Mouse (Mus musculus) lung, embryonic 14.5 days (tissue): Measurements from ENCODE around the gene Gpr39. TPM values are rescaled to one million over a fixed set of nuclear protein-coding genes. Genes with fewer than 3 reads are reported as not detected.

ENCODE experiments used
- ATAC-seq: fragments of 200-750 bp; cut with Nextera tagmentation; 2 replicates; pipeline ENCODE4 v1.8.0; 2017; ENCODE audit warnings: mild to moderate bottlenecking, moderate TSS enrichment, moderate library complexity; ENCODE audit not compliant: insufficient read depth
- DNase-seq: peaks from one replicate; pipeline ENCODE4 v3.0.0-alpha.2; 2015
- H3K27ac ChIP-seq: fragments of 300-500 bp; sonication (generic); 2 replicates; pipeline ENCODE4 v1.5.1; 2014; ENCODE audit warnings: low read depth, mild to moderate bottlenecking, moderate library complexity
- H3K27me3 ChIP-seq: fragments of 300-500 bp; sonication (generic); 2 replicates; pipeline ENCODE4 v1.6.1; 2014; ENCODE audit warnings: low read length, control low read depth; ENCODE audit not compliant: insufficient read depth
- H3K36me3 ChIP-seq: fragments of 300-500 bp; sonication (generic); 2 replicates; pipeline ENCODE4 v1.6.1; 2014; ENCODE audit warnings: control low read depth; ENCODE audit not compliant: insufficient read depth
- H3K4me1 ChIP-seq: fragments of 300-500 bp; sonication (generic); 2 replicates; pipeline ENCODE4 v1.6.1; 2014; ENCODE audit warnings: antibody characterized with exemption, control low read depth; ENCODE audit not compliant: insufficient read depth
- H3K4me2 ChIP-seq: fragments of 300-500 bp; sonication (generic); 2 replicates; pipeline ENCODE4 v1.6.1; 2014; ENCODE audit warnings: mild to moderate bottlenecking
- H3K4me3 ChIP-seq: fragments of 300-500 bp; sonication (generic); 2 replicates; pipeline ENCODE4 v1.5.1; 2014; ENCODE audit warnings: low read depth, low read length
- H3K9ac ChIP-seq: fragments of 300-500 bp; sonication (generic); 2 replicates; pipeline ENCODE4 v1.6.1; 2014
- H3K9me3 ChIP-seq: fragments of 300-500 bp; sonication (generic); 2 replicates; pipeline ENCODE4 v1.6.1; 2016; ENCODE audit warnings: low read depth, low read length, control low read depth
- CTCF ChIP-seq: IDR thresholded peaks from 2 replicates; pipeline ENCODE4 v1.5.1; 2016; ENCODE audit warnings: antibody characterized with exemption, low read depth
- WGBS: fragments of 180-500 bp; shearing (Covaris S2); extraction: QIAGEN DNeasy Blood & Tissue Kit; methylation state at CpG from one replicate; pipeline ENCODE4 v1.1.7; 2014; 5-methylcytosine and 5-hydroxymethylcytosine counted together
- polyA plus RNA-seq: library from polyadenylated mRNA; unstranded; fragments of >200 nt; fragmentation: Nextera tagmentation; extraction: Ambion mirVana; gene quantifications from 2 replicates; pipeline ENCODE4 v1.2.1, GENCODE M21; 2014

The Gpr39 gene
- polyA plus RNA-seq, 1 experiment from 2014 or later, result 2.5 TPM

DNA sequence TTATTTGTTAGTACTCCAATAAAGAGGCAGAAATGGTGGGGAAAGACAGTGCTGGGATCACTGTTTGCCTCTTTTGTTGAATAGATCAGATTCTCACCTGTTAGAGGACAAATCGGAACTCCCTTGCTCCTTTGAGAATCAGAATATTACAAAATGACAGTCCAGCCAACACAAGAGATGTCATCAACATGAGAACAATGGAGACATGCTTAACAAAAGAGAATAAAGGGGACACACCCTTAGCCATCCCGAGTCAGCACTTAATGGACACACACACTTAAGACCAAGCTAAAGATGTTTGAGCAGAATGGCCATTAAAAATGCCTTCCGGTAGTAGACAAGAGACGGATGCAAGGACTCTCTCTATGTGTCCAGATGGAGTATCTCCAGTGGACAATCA, 68.0 kb downstream of the Gpr39 start:
- Histone ChIP-seq H3K27me3 (no peaks in the 10 kb centered on the region), H3K4me3 (no peak overlapping the region), H3K4me1 (no peaks in the 10 kb centered on the region), H3K4me2 (no peak overlapping the region), H3K27ac (no peak overlapping the region), H3K9me3 (no peaks in the 10 kb centered on the region), H3K36me3 (no peaks in the 10 kb centered on the region), H3K9ac (no peak overlapping the region)
- no peak for TF ChIP-seq CTCF
- ATAC-seq, result no peak
- 89% methylated on average over 4 of the region's 4 CpGs for WGBS
- no peak for DNase-seq

DNA sequence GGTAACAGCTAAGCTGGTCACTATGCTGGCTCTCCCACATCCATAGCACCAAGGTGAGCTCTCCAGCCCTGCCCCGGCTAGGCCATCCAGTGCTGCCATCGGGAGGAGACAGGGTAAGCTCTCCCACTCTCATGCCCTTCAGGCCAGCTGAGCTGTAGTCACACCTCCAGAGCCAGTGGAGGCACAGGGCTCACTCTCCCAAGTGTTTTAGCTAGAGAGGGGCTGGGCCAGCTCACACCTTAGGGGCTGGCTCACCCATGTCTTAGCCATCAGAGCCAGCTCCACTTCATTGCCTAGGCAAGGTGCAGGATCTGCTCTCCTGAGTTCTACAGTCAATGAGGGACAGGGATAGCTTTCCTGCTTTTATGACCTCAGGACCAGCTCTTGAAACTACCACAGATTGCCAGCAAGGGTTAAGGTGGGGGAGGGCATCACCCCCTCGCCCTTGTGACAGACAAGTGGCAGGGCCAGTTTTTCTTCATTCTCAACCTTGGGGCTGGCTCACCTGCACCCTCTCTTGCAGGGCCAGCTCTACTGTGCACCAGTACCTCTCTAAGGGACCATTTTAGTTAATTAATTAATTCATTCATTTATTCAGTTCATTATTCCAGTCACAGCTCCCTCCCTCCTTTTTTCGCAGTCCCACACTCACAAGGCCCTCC, 78.7 kb downstream of the Gpr39 start:
- WGBS, result 67% methylated on average over 4 of the region's 4 CpGs
- ATAC-seq (peak; percentile 84), DNase-seq (peak; percentile 61)
- Histone ChIP-seq H3K27me3 (no peaks in the 10 kb centered on the region), H3K9ac (no peak overlapping the region), H3K27ac (peak overlapping the region; percentile 9; the same call in 1 of the 2 replicates), H3K9me3 (no peaks in the 10 kb centered on the region), H3K4me1 (peaks cover 3% of the 10 kb centered on the region), H3K36me3 (no peaks in the 10 kb centered on the region), H3K4me2 (no peak overlapping the region), H3K4me3 (no peak overlapping the region)
- no peak for TF ChIP-seq CTCF

DNA sequence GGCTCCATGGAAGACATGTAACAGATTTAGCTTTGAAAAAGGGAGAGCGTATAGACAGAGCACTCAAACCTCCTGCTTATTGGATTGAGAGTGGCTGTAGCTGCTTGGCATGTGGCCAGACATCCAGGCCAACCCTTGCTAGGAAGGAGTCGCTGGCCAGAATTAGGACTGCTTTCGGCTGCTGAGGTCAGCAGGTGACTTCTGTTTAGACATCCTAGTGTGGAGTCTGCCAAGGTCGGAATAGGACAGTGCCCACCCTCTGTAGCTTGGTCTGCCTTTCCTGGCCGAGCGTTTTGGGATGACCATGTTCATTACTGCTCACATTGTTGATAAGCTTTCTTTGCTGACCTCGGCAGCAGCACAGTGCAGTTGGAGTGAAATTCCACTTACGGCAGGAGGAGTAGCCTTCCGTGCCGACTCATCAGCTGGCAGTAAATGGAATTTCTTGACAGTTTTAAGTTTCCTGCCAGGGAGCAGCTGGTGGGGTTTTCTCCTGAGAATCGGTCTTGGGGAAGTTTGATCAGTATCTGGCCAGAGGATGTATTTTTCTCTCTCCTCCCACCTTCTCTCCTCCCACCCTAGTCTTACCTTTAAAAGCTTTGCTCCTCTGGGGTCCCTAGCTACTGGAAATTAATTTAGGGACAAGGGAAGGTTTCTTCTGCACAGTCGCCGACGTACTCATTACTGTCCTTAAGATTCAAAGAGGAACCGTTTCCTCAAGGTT, 83.3 kb downstream of the Gpr39 start:
- Histone ChIP-seq H3K4me1 (peaks cover 6% of the 10 kb centered on the region), H3K27ac (no peak overlapping the region), H3K27me3 (no peaks in the 10 kb centered on the region), H3K9me3 (no peaks in the 10 kb centered on the region), H3K36me3 (no peaks in the 10 kb centered on the region), H3K4me3 (no peak overlapping the region), H3K4me2 (peak overlapping the region; percentile 8; the same call in 1 of the 2 replicates), H3K9ac (no peak overlapping the region)
- ATAC-seq (peak; percentile 79), DNase-seq (peak; percentile 82)
- no peak for TF ChIP-seq CTCF
- 28% methylated on average over 15 of the region's 15 CpGs for WGBS

DNA sequence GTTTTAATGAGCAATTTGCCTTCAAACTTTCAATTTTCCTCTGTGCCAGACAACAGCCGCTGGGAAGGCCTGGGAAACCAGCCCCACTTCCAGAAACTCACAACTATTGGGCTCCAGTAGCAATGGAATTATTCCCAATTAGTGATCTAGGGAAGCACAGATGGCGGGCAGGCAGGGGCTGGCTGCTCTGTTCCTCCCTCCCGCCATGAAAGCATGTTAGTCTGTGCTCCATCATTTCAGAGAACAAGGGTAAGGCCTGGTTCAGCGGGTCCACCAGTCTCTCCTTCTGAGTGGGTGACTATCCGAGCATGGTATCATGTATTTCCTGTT, 83.9 kb downstream of the Gpr39 start:
- H3K4me1 ChIP-seq, result peaks cover 6% of the 10 kb centered on the region
- WGBS, result 69% methylated on average over 5 of the region's 5 CpGs

DNA sequence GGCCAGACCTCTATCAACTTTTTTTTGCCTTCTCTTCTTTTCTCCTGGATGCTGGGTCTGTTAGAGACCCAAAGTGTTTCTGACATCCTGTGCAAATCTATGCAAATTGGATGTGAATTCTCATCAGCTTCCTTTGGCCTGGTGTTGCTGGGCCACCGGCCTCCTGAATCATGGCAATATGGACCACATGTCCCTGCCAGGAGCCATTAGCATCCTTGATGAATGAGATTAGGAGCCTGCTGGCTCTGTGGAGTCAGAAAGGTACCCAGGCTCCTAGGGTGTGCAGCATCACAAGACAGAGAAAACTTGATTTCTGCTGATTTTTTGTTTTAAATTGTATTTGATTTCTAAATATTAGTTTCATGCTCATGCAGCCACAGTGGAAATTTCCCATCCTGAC, 85.3 kb downstream of the Gpr39 start:
- Histone ChIP-seq H3K27ac (no peak overlapping the region), H3K9me3 (no peaks in the 10 kb centered on the region), H3K4me2 (no peak overlapping the region), H3K9ac (no peak overlapping the region), H3K4me3 (no peak overlapping the region), H3K36me3 (no peaks in the 10 kb centered on the region), H3K27me3 (no peaks in the 10 kb centered on the region), H3K4me1 (peaks cover 6% of the 10 kb centered on the region)
- ATAC-seq (no peak), DNase-seq (no peak)
- TF ChIP-seq CTCF, result no peak
- WGBS, result 67% methylated on average over 1 of the region's 1 CpGs

More for the DNA sequence above, 83.9 kb downstream of the Gpr39 start:
- no peak overlapping the region for H3K4me3 ChIP-seq
- H3K9me3 ChIP-seq, result no peaks in the 10 kb centered on the region
- no peaks in the 10 kb centered on the region for H3K27me3 ChIP-seq
- H3K36me3 ChIP-seq, result no peaks in the 10 kb centered on the region
- DNase-seq (no peak), ATAC-seq (no peak)
- H3K27ac ChIP-seq, result no peak overlapping the region
- no peak overlapping the region for H3K4me2 ChIP-seq
- H3K9ac ChIP-seq, result no peak overlapping the region
- TF ChIP-seq CTCF, result no peak

DNA sequence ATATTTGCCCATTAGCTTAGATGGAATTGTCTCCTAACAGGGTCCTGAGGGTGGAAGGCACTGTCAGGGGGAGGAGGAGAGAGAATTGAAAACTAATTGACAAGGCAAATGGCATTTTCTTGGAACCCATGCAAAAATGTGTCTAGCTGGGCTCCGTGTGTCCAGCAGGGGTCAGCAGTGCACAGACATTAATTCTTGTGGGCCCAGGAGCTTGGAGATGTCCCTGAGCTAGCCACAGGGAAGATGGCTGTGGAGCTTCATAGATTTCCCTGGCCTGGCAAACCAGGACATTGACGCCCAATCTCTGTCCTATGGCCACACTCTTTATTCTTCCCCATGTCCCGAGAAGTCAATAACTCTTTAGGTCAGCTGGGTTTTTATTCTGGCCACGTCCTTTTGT, 113.0 kb downstream of the Gpr39 start:
- Histone ChIP-seq H3K27ac (no peak overlapping the region), H3K27me3 (no peaks in the 10 kb centered on the region), H3K4me1 (no peaks in the 10 kb centered on the region), H3K4me2 (no peak overlapping the region), H3K9me3 (no peaks in the 10 kb centered on the region), H3K4me3 (no peak overlapping the region), H3K36me3 (no peaks in the 10 kb centered on the region), H3K9ac (no peak overlapping the region)
- DNase-seq (peak; percentile 86), ATAC-seq (peak; percentile 60; the same call in 1 of the 2 replicates)
- 25% methylated on average over 4 of the region's 4 CpGs for WGBS
- TF ChIP-seq CTCF, result peak; percentile 86

DNA sequence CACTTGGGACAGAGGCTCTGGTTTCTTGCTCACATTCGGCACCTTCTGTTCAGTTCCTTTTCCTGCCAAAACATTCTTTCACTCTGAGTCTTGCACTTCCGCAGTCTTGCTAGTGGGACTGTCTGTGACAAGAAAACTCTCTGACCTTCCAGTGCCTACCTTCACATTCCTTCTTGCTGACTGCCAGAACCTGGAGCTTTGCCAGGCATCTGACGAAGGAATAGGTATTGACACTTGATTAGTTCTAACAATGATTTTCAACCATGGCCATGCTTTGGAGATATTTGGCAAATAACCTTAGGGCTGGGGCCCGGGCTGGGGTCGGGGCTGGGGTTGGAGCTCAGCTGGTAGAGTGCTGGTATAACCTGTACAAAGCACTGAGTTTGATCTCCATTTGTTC, 123.7 kb downstream of the Gpr39 start:
- H3K4me1 ChIP-seq, result no peaks in the 10 kb centered on the region
- H3K9ac ChIP-seq, result no peak overlapping the region
- no peak overlapping the region for H3K4me3 ChIP-seq
- H3K9me3 ChIP-seq, result no peaks in the 10 kb centered on the region
- H3K4me2 ChIP-seq, result no peak overlapping the region
- no peak overlapping the region for H3K27ac ChIP-seq
- WGBS, result 86% methylated on average over 5 of the region's 5 CpGs
- no peaks in the 10 kb centered on the region for H3K27me3 ChIP-seq
- DNase-seq, result no peak
- TF ChIP-seq CTCF, result no peak
- no peaks in the 10 kb centered on the region for H3K36me3 ChIP-seq
- no peak for ATAC-seq
